Mouse (Mus musculus): ENCODE measurements around the gene Itgb4.
A peak's percentile ranks its signal among the peaks of the same experiment; 100 is the strongest.

The Itgb4 gene

DNA sequence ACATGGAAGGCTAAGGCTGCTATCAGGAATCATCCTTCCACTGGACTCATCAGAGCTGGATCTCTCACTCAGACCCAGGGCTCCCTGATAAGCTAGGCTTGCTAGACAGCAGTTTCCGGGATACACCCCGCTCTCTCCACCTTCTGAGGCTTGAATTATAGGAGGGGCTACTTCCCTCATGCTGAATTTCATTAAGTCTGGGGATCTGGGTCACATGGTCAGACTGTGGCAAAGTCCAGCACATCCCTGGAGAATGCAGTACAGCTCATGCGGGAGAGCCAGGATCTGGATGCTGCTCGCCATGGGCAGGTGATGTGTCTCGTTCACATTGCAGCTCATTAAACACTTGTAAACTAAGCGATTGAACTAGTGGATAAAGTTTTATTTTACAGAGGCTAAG, 3.5 kb upstream of the Itgb4 start:
- peak; percentile 53 to 70 for DNase-seq

DNA sequence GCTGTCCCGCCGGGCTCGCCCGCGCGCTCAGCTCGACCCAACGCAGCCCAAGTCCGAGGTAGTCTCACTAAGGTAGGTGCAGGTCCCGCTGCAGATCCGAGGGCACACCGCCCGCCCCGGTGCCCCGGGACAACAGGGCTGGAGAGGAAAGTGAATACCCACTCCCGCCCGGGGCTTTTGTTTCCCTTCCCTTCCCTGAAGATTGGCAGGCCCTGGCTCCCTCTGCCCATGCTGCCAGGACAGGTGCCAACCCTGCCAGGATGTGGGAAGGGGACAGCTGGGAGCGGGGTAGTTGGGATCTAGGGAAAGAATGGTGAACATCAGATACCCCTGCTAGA, 543 bp downstream of the Itgb4 start:
- DNase-seq: no peak

DNA sequence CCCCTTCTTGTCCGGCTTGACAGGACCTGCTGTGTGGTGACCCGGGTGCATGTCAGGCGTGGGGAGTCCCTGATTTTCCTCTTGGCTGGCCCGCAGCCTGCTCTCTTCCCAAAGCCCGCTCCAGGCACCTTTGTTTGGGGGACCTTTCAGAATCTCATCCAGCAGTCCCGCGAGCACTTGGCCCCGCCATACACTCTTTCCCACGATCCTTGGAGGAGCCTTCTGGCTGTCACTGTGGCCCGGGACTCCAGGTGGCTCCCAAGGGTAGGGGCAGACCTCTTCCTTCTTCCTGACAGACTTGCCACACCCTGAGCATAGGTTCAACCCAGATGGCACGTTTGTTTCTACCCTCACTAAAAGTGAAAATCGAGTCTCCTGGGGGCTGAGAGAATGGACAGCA, 1.0 kb downstream of the Itgb4 start:
- no peak for DNase-seq

DNA sequence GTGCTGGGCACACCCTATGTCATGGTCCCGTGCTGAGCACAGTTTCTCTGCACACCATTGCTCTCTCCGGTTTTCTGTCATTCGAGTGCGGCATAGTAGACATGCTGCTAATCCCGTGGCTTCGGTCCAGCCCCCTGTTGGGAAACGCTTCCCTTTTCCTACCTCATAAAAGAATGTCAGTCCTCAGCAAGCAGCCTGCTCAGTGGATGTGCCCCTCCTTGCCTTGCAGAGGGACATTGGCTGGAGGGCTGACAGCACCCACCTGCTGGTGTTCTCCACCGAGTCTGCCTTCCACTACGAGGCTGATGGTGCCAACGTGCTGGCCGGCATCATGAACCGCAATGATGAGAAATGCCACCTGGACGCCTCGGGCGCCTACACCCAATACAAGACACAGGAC, 8.0 kb downstream of the Itgb4 start:
- DNase-seq: no peak

DNA sequence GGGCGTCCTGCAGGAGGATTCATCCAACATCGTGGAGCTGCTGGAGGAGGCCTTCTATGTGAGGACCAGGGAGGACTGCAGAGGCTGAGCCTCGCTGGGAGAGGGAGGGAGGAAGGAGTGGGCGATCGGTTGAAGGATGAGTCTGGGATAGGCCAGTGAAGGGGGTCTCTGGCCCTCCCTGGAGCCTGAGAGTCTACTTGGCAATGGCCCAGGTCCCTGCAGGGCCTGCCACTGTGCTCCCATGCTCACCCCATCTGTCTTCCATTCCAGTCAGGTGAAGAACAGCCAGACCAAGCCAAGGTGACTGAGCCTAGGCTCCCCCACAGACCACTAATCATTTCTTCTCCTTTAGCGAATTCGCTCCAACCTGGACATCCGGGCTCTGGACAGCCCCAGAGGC, 8.8 kb downstream of the Itgb4 start:
- DNase-seq: no peak

DNA sequence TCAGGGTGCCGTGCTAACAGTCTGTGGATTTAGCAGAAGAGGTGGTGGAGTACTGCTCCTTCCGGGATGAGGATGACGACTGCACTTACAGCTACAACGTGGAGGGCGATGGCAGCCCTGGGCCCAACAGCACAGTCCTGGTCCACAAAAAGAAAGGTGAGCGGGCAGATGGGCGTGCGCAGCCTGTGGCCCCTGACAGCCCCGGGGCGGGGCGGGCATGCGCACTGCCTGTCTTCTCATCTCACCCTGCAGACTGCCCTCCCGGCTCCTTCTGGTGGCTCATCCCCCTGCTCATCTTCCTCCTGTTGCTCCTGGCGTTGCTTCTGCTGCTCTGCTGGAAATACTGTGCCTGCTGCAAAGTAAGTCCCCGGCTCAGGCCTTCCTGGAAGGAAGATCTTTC, 15.2 kb downstream of the Itgb4 start:
- no peak for DNase-seq

DNA sequence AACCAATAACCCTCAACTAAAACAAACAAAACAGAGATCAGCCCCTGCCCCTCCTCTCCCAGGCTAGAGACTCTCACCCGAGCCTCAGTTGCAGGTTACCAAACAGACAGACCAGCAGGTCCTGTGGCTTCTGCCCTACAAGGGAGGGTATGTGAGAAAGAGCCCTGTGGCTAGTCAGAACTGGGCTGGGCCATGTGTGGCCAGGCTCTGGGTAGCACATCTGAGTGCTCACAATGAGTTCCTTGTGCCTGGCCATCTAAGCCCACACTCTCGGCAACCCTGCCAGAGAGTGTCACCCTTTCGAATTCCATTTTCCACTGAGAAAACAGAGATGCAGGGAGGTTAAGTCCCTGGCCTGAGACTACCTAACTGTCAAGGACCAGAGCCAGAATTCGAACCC, 17.6 kb downstream of the Itgb4 start:
- DNase-seq: no peak

DNA sequence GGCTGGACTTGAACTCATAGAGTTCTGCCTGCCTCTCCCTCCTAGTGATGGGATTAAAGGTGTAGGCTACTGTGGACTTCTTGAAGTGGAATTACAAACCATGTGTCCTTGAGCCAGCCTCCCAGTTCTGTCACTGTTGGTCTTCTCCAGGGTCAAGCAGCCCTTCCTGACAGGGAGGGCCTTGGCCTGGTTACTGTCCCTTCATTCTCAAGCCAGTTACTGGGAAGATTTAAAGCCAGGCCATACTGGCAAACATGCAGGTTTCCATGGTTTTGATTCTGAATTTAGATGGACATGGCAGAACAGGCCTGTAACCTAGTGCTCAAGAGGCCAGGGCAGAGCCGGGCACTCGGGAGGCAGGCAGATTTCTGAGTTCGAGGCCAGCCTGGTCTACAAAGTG, 20.7 kb downstream of the Itgb4 start:
- no peak for DNase-seq

DNA sequence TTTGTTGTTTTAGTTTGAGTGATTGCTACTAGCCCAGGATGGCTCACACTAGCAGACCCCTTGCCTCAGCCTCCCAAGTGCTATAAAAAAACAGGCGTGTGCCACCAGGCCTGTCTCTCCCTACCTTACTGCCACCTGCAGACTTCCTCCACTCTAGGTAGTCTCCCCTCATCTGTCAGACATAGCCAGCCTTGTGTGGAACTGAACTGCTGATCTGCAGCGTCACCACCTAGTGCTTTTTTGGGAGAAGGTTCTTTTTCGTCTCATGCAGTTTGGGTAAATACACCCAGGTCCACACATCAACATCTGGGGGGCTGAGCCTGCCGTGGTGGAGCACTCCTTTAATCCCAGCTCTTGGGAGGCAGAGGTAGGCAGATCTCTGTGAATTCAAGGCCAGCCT, 22.5 kb downstream of the Itgb4 start:
- DNase-seq: no peak

DNA sequence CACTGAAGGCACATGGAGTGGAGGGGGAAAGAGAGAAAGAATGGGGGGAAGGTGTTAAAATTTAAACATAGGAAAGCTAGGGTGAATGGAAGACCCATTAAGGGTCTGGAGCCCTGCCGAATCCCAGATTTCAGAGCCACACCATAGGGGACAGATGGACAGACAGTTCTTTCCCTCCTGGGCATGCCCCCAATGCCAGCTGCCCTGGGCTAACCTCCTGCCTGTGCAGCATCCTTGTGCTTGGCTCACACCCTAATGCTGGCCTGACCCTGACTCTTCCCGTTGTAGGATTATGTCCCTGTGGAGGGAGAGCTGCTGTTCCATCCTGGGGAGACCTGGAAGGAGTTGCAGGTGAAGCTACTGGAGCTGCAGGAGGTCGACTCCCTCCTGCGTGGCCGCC, 23.2 kb downstream of the Itgb4 start:
- DNase-seq: no peak

DNA sequence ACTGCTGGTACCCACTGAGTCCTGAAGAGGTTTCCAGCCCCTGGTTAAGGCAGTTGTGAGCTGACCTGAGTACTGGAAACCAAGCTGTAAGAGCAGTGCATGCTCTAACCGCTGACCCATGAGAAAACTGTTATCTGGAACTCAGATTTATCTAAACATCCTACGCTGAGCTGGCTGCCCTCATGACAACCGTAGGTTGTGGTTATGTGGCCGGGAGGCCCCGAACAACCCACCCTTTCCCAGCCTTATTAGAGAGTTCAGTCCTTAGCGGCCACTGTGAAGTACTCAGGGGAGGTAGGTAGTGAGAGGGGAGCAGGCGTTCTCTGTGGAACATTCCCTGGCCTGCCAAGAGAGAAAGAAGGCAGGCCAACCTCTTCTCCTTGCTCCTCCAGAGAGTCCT, 24.5 kb downstream of the Itgb4 start:
- DNase-seq: no peak

DNA sequence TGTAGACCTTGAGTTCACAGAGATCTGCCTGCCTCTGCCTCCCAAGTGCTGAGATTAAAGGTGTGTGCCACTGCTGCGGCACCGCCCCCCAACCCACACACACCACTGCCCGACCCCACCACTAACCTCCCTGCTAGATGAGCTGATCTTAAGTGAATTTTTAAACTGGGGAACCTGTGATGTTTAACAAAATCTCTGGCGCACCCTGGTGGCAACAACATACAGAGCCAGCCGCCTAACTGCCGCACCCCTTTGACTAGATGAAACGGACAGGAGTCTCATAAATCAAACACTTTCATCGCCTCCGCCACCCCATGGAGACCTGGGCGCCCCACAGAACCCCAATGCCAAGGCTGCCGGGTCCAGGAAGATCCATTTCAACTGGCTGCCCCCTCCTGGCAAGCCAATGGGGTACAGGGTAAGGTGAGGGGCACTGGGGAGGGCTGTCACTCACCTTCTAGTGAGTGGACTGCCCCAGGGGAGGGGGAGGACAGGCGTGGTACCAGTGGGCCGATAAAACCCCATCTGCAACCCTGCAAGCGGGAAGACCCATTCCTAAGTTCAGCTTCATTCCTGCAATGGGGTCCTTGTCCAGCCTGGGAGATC, 25.1 kb downstream of the Itgb4 start:
- DNase-seq: peak; percentile 82 to 92

DNA sequence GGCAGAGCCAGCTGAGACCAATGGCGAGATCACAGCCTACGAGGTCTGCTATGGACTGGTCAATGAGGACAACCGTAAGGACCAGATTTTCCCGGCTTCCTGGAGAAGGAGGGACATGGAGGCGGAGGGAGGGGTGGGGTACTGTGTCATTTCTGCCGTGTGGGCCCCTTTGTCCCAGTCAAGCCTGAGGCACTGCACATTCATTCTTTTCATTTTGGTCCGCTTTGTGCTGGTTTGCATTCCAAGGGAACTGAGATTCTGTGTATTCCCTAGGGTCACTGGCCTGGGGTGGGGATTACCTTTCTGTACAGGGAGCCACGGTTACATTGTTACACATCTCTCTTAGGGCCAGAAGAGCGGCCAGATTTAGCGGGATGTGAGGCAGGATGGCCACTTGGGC, 26.1 kb downstream of the Itgb4 start:
- DNase-seq: no peak

DNA sequence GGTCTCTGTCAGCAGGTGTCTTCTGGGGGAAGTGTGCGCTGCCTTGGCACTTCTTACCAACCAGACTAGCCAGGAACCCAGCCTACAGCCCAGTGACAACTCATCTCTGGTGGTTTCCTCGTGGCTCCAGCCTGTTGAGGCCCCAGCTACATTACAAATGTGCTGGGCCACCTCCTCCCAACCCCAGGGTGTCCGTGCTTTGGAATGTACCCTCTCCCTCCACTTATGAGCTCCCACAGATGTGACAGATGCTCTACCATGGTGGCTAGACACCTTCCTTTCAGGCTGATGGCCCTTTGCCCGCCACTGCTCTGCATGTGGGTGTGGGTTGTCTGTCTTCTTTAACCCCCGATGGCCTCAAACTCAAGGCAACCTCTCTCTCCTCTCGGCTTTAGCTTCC, 27.2 kb downstream of the Itgb4 start:
- DNase-seq: no peak

DNA sequence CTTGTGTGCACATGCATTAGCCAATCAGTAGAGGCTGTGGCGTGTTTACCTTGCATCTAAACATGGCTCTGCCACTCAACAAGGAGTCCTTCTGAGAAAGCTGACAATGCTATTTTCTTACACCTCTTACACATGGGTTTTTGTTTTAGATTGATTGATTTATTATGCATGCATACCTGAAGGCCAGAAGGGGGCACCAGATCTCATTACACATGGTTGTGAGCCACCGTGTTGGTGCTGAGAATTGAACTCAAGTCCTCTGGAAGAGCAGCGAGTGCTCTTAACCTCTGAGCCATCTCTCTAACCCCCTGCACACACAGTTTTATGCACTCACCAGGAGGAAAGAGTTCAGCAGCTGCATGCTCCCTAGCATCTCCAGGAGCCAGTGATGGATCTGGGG, 28.4 kb downstream of the Itgb4 start:
- no peak for DNase-seq

DNA sequence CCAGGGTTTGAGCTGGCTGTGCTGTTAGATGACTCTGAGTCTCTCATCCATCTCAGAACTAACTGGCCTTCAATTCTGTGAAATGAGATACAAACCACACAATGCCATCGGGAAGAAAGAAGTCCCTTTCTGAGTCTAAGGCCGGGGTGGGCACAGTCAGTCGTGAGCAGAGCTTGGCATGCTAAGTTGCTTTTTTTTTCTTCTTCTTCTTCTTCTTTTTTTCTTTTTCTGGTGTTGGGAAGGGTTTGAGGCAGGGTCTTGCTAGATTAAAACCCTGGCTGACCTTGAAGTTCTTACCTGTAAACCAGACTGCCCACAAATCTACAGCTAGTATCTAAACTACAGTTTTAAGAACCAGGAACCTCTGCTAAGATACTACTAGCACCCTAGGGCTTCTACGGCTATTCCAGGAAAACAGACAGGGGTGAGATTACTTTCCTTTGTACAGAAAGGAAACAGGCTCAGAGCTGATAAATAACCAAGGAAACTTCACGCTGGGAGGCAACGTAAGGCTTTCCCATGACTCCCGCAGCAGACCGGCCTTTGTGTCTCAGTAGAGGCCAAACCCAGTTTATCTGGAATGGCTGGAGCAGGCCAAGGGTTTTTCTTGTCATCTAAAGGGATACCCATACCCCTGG, 29.8 kb downstream of the Itgb4 start:
- no peak for DNase-seq

DNA sequence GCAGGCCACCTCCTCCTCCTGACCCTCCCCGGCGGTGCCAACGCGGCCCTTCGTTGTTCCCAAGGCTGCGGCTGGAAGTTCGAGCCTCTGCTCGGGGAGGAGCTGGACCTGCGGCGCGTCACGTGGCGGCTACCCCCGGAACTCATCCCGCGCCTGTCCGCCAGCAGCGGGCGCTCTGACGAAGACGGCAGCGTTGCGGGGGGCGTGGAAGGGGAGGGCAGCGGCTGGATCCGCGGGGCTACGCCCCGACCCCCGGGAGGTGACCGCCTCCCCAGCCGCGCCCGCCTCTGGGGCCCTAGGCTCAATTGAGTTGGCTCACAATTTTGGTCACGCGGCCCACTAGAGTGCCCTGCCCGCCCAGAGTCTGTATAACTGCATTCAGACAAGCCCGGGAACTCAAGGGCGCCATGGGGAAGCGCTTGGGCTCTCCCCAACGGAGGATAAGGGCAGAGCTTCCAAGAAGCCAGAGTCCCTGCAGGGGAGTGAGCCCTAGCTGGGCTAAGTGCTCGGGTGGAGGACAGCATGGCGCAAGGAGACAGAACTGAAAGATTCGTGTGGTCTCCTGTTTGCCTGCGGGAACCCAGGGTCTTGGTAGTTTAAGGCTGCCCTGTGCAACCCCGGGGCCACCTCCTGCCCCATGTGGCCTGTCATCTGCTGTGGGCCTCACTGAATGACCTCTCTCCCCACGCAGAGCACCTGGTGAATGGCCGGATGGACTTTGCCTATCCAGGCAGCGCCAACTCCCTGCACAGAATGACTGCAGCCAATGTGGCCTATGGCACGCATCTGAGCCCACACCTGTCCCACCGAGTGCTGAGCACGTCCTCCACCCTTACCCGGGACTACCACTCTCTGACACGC, 30.6 kb downstream of the Itgb4 start:
- peak; percentile 78 to 86 for DNase-seq

DNA sequence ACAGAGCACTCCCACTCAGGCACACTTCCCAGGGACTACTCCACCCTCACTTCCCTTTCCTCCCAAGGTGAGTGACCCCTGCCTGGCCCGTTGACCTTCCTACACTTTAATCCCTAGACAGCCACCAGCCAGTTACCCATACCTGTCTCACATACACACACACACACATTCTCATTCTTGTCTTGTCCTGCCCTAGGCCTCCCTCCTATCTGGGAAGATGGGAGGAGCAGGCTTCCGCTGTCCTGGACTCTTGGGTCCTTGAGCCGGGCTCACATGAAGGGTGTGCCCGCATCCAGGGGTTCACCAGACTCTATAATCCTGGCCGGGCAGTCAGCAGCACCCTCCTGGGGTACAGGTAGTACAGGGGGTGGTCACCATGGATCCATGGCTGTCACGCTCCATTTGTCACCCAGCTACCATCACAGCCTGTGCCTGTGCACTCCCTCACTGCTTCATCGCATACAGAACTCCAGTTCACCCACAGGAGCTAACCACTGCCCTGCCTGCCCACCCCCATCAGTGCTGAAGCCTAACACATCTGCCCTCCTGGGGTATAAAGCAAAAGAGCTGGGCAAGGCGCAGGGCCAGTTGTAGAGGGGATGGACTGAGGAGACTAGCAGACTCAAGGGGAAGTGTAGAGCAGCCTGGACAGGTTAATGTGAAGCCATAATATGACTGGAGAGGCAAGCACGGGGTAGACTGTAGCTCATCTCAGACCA, 31.4 kb downstream of the Itgb4 start:
- no peak for DNase-seq

DNA sequence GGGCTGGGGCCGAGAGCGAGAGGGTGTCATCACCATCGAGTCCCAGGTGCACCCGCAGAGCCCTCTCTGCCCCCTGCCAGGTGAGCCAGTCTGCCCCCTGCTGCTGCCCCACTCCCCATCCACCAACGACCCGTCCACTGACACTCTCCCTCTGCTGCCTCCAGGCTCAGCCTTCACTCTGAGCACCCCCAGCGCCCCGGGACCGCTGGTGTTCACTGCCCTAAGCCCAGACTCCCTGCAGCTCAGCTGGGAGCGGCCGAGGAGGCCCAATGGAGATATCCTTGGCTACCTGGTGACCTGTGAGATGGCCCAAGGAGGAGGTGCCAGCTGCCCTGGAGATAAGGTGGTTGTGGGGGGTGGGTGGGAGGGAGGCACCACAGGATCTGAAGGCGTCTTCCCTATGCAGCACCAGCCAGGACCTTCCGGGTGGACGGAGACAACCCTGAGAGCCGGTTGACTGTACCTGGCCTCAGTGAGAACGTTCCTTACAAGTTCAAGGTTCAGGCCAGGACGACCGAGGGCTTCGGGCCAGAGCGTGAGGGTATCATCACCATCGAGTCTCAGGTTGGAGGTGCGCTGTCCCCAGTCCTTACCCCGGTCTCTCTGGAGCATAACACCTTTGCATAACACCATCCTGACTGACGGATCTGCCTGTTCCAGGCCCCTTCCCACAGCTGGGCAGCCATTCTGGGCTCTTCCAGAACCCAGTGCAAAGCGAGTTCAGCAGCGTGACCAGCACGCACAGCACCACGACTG, 32.8 kb downstream of the Itgb4 start:
- DNase-seq: no peak

DNA sequence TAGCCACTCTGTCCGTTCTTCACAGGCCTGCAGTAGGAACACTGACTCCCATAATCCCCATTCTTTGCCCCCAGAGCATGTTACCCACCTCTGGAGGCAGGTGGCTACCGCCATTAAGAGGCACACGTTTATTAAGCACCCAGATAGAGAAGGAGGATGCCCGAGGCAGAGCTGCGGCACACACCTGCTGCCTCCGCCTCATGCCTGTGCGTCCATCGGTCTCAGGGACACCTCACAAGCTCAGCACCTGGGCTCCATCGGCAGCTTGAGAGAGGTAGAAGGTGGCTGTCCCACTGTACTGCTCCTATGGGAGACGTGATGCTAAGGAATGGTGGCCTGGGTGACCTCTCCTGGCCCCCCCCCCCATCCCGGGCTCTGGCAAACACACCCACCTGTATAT, 33.9 kb downstream of the Itgb4 start:
- DNase-seq: no peak

DNA sequence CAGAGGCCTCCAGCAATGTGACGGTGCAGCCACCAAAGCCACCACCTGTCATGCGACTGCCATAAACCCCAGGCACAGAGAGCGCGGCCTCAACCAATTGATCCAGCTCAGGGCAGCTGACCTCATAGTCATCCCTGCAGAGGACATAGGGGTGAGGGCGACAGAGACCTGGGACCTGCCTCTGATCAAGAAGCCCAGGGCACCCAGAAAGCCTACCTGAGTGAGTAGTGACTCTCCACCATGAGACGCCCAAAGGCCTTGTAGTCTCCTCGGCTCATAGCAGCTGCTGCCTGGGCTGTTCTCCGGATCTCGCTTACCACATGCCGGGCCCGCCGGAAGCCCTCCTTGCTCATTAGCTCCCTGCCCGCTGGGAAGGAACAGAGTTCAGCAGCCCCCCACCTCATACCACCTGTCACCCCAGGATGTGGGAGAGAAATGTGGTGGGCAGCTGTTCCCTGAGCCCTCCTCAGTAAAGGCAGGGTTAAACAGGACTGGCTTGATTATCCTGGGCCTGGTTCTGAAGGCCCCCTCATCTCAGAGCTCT, 34.4 kb downstream of the Itgb4 start:
- DNase-seq: no peak

DNA sequence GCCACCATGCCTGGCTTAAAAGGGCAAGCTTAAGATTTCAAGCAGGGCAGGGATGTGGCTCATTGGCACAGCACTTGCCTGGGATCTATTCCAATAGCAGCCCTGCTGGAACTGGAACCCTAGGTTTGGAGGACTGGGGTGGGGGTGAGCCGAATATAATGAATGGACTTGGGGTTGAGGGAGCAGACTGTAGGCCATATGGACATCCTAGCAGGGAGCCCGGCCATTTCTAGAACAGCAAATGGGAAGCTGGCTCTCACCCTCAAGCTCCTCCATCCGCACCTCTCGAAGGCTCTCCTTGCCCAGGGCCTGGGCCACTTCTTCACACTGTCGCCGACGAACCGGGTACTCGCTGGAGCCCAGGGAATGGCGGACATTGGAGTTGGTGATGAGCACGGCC, 35.2 kb downstream of the Itgb4 start:
- no peak for DNase-seq

DNA sequence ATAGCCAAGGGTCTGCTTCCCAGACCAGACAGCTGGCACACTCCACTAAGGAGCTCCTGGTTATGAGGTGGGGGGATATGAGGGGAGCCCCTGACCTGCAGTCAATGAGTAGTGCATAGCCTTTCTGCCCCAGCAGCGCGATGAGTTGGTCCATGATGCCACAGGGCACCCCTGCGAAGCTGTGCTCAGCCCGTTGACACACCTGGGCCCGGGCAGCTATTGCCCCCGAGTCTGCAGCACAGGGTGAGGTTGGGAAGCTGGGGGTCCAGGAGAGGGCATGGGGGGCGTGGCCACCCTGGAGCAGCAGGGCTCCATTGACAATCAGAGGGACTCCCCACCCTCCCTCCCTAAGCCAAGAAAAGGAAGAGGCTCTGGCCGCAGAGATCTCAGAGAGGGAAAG, 35.6 kb downstream of the Itgb4 start:
- DNase-seq: no peak

Measured in kidney, postnatal 25 days (tissue).